Mouse (Mus musculus): ENCODE data around the gene Cux1.

- no peak for TF ChIP-seq CTCF (IDR thresholded peaks at IDR 0.05; ENCODE audit: control insufficient read depth, insufficient read depth, low read length)
- no peak for TF ChIP-seq POLR2A (IDR thresholded peaks at IDR 0.05; ENCODE audit: borderline replicate concordance, control insufficient read depth, low read depth, low read length)
These were observed 349.3 kb downstream of the Cux1 start for GRCm38 (mm10) chr5:136217932-136218381.
